Mouse (Mus musculus): Measurements from ENCODE around the gene Hist1h2be. TPM values are rescaled to one million over a fixed set of nuclear protein-coding genes. Genes with fewer than 3 reads are reported as not detected.
"Not testable (repeated sequence)": the region's sequence is repeated elsewhere in the genome, so short reads cannot be mapped to it uniquely, and the experiment has no call there.

Hist1h2be gene
- total RNA-seq, 2 experiments from 2014 or later, result 10.5 to 10.7 TPM

GRCm38 (mm10) chr13:23593051-23593770, 27.7 kb downstream of the Hist1h2be start:
- intact Hi-C loops (cut with DNase I), result no loop called here
- no peak for DNase-seq (ENCODE audit: low spot score)

DNA sequence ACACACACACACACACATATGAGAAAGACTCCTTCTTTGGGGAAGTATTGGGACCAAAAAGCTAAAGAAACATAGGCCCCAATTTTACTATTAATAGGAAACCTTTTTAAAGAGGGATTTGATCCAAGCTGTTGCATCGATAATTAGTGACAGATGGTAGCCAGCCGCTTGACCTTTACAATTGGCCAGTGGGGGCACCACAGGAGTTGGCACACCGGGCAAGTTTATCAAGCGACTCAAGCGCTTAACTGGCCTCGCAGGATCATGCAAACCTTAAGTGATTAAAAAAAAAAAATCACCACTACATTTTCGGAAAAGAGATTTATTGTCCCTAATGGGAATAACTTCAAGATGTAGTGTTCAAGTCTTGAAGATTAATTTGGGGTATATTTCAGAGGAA, 28.3 kb downstream of the Hist1h2be start:
- DNase-seq (ENCODE audit: low spot score), result no peak
- intact Hi-C loops (cut with DNase I), result no loop called here

- intact Hi-C loops (cut with DNase I); DNase-seq (ENCODE audit: low spot score): not testable (repeated sequence)
Observed at GRCm38 (mm10) chr13:23591886-23592285, 29.0 kb downstream of the Hist1h2be start.

GRCm38 (mm10) chr13:23591206-23591605, 29.7 kb downstream of the Hist1h2be start:
- DNase-seq (ENCODE audit: low spot score), result no peak
- intact Hi-C loops (cut with DNase I), result no loop called here

- intact Hi-C loops (cut with DNase I), result loop anchor here (5.0 kb wide), 2 partner anchors 1545 to 1830 kb away; partner anchors contain the start of genes Hist1h2ag, Hist1h2bj and Hist1h4i
- DNase-seq (ENCODE audit: low spot score), result no peak
Observed at GRCm38 (mm10) chr13:23586940-23587225, 34.0 kb downstream of the Hist1h2be start.

DNA sequence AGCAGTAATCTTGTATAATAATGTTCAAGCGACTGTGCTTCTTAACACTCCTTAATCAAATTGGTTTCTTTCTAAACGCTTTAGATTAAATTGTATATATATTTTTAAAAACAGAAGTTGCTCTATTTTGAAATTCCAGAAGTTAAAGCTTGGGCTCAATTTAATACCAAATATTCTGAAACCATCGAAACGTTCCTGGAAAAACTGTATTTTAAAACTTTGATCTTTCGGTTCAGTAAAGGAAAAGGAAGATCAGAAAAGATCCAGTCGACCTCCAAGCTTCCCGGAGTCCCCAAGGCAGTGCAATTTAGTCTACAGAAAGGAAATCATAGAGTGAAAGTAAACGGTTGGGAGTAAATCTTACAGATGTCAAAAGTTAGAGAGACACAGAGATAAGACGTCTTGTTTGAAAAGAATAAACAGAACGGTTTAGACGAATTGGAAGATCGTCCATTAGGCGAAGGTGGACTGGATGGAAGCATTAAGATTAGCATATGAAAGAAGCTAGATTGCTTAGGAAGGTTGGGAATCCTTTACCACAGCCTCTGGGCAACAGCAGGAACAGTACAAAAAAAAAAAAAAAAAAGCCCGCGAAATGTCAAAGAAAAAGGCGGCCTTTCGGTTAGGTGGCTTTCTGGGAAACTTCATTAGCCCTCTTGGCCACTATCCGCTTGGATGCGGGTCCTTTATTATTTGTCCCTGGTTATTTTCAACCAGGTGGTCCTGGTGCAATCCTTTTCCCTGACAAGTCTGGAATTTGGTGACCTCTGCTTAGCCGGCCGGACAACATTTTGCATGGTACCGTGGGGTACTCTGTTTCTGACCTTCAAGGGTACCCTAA, 34.6 kb downstream of the Hist1h2be start:
- no peak for DNase-seq (ENCODE audit: low spot score)
- intact Hi-C loops (cut with DNase I), result loop anchor here (5.0 kb wide), 2 partner anchors 1544 to 1829 kb away; partner anchors contain the start of genes Hist1h2ag, Hist1h2bj and Hist1h4i

DNA sequence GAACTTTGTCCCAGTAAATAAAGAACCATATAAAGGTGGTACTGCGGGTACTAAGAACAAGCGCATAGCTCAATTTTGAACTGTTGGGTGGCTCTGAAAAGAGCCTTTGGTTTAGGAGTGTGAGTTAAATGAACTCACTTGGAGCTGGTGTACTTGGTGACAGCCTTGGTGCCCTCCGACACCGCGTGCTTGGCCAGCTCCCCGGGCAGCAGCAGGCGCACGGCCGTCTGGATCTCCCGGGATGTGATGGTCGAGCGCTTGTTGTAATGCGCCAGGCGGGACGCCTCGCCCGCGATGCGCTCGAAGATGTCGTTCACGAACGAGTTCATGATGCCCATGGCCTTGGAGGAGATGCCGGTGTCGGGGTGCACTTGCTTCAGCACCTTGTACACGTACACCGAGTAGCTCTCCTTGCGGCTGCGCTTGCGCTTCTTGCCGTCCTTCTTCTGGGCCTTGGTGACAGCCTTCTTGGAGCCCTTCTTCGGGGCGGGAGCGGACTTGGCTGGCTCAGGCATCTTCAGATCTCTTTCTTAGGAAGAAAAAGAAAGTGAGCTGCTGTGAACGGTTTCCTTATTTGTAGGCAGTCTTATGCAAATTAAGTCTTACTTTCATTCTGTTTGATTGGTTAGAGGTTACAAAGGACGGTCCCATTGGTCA, 35.4 kb downstream of the Hist1h2be start:
- intact Hi-C loops (cut with DNase I), result loop anchor here (1.0 to 5.0 kb wide), 3 partner anchors 36 to 1828 kb away; partner anchors contain the start of genes Hist1h2ag, Hist1h2be, Hist1h2bj and Hist1h4i
- DNase-seq (ENCODE audit: low spot score), result peak; percentile 66

- peak; percentile 50 for DNase-seq (ENCODE audit: low spot score)
- intact Hi-C loops (cut with DNase I), result loop anchor here (1.0 to 5.0 kb wide), 3 partner anchors 36 to 1828 kb away; partner anchors contain the start of genes Hist1h2ag, Hist1h2be, Hist1h2bj and Hist1h4i
Observed at GRCm38 (mm10) chr13:23585029-23585441, 35.9 kb downstream of the Hist1h2be start.

DNA sequence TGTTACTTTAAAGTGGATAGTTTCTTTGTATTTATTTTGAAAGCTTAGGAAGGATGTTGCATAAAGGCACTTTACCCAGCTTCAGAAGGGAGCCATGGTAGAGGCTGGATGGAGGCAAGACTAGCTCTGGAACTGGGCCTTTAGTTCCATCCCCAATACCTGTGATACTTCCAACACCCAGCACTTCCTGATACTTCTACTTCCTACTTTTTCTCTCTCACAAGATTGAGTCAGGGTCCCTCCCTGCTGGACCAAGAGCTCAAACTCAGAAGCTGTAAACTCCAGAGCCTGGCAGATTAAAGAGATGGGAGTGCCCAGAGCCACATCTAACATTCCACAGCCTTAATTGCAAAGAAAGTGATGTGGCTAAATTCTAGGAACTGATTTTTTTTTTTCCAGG, 36.6 kb downstream of the Hist1h2be start:
- DNase-seq (ENCODE audit: low spot score), result no peak
- intact Hi-C loops (cut with DNase I), result loop anchor here (5.0 kb wide), 3 partner anchors 52 to 168 kb away; partner anchors contain the start of genes Hist1h2ab, Hist1h2af, Hist1h3b and Hist1h4h

- intact Hi-C loops (cut with DNase I), result loop anchor here (5.0 kb wide), 3 partner anchors 51 to 169 kb away; partner anchors contain the start of genes Hist1h2ab, Hist1h2af, Hist1h3b and Hist1h4h
- no peak for DNase-seq (ENCODE audit: low spot score)
Observed at GRCm38 (mm10) chr13:23583387-23584068, 37.4 kb downstream of the Hist1h2be start.

DNA sequence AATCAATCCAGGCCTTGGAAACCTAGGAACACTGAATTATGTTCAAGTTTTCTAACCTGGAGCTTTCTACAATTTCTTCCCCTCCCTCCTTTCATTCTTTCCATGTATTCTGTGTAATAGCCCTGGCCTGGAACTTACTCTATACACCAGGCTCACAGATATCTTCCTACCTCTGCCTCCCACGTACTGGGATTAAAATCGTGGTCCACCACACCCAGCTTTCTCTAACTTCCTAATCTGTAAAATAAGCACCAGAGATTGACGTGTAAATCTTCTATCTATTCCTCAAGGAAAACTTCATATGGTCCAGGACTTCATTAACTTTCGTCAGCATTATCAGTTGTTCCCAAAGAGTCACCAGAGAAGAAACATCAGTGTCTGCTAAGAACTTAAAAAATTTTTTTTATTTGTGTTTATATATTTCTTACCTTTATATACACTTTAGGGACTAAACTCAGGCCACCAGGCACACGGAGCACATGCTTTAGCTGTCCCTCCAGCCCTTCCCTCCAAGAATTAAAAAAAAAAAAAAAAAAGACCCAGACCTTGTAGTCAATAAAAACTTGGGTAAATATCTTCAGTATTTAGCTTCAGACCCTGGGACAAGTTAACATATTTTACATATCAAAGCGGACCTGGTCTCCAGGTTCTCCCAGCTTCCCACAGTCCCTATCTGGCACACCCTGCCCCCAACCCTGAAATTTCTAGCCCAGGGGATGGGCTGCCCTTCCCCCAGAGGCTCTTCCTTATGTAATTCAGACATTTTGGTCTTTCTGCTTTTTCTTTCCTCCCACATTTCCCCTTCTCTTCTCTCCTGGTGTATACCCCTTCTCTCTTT, 38.5 kb downstream of the Hist1h2be start:
- intact Hi-C loops (cut with DNase I), result loop anchor here (5.0 kb wide), 3 partner anchors 50 to 170 kb away; partner anchors contain the start of genes Hist1h2ab, Hist1h2af, Hist1h3b and Hist1h4h
- no peak for DNase-seq (ENCODE audit: low spot score)

DNA sequence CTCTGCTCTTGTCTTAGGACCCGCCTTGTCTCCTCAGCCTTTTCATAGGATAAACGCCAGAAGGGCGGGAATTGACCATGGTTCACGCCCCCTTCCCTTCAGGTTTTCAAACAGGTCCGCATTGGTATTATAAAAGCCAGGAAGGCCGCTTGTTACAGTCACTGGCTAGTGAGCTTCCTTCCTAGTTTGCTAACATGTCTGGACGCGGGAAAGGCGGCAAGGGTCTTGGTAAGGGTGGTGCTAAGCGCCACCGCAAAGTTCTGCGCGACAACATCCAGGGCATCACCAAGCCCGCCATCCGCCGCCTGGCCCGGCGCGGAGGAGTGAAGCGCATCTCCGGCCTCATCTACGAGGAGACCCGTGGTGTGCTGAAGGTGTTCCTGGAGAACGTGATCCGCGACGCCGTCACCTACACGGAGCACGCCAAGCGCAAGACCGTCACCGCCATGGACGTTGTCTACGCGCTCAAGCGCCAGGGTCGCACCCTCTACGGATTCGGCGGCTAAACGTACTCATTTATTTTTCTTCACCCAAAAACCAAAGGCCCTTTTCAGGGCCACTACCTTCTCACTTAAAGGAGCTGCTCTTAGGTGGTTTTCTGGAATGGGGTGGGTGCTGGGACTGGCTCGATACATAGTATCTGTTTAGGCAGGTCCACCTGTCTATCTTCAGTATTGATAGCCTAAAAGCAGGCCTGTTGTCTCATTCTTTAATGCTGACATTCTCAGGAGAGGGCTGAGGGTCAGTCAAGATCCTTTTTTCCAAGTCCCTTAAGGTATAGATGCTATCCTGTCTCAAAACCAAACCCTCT, 39.3 kb downstream of the Hist1h2be start, which contains the start of gene Hist1h4d:
Hist1h4d (plus strand) TSS at position 191 of the 811 bp plus-strand sequence.
- intact Hi-C loops (cut with DNase I), result loop anchor here (5.0 kb wide), 3 partner anchors 49 to 171 kb away; partner anchors contain the start of genes Hist1h2ab, Hist1h2af, Hist1h3b and Hist1h4h
- DNase-seq (ENCODE audit: low spot score), result peak; percentile 97

DNA sequence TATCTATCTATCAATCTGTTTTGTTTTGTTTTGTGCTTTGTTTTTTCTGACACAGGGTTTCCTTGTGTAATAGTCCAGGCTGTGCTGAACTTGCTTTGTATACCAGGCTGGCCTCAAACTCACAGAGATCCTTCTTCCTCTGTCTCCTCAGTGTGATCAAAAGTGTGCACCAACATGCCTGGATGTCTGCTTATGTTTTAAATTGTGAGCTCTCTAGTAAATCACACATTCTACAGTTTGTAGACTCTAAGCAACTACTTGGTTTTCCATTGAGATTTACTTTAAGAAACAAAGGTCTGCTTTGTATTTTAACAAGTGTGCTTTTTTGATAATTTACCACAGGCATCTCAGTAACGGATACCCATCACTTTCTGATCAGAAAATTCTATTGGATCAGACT, 43.1 kb downstream of the Hist1h2be start:
- intact Hi-C loops (cut with DNase I), result no loop called here

DNA sequence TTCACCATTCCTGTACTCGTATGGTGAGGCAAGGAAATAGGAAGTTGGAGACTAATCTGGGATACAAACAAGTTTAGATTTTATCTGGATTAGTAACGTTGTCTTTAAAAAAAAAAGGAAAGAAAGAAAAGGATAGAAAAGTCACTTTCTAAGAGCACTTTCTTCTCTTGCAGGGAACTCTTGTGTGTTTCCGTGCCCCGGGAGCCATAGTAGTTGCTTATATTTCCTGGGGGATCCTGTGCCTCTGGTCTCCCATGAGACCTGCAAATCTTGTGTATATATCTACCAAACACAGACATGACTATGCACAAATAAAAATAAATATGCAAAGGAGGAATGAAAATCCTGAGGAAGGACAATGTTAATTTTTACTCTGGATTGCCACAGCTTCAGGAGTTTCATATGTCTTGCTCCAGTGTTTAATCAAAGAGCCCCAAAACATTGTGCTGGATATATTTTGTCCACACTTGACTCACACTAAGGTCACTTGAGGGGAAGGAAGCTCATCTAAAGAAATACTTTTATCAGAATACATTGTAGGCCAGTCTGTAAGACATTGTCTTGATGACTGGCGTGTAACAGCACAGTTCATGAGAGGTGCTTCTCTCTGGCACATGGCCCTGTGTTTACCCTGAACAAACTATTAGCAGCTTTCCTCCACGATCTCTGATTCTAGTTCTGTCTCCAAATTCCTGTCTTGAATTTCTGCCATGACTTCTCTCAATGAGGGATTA, 43.9 kb downstream of the Hist1h2be start:
- DNase-seq (ENCODE audit: low spot score), result no peak
- intact Hi-C loops (cut with DNase I), result no loop called here

More for the DNA sequence above, 43.1 kb downstream of the Hist1h2be start:
- no peak for DNase-seq (ENCODE audit: low spot score)

- intact Hi-C loops (cut with DNase I), result no loop called here
- no peak for DNase-seq (ENCODE audit: low spot score)
Observed at GRCm38 (mm10) chr13:23576351-23576881, 44.5 kb downstream of the Hist1h2be start.

GRCm38 (mm10) chr13:23575864-23576313, 45.0 kb downstream of the Hist1h2be start:
- DNase-seq (ENCODE audit: low spot score); intact Hi-C loops (cut with DNase I): not testable (repeated sequence)
